Mouse (Mus musculus) megakaryocyte-erythroid progenitor cell, adult 5-6 weeks (primary cell): ENCODE measurements around the gene Lpp. TPM values are rescaled to one million over a fixed set of nuclear protein-coding genes. Genes with fewer than 3 reads are reported as not detected.
"Not testable (repeated sequence)": the region's sequence is repeated elsewhere in the genome, so short reads cannot be mapped to it uniquely, and the experiment has no call there.

Source experiments
- ATAC-seq: replicated peaks from 2 replicates; pipeline ENCODE4 v1.8.0; 2016; ENCODE audit warnings: mild to moderate bottlenecking, inconsistent platforms; ENCODE audit not compliant: severe bottlenecking, poor library complexity, low FRiP score, low TSS enrichment
- total RNA-seq, 2 experiments: library from RNA; stranded (forward) in 1 of 2; stranded (reverse) in 1 of 2; fragments of 200-1000, 215-1000 nt in 1 of 2; fragments of >200 nt in 1 of 2; fragmentation: Nextera tagmentation in 1 of 2; gene quantifications; 2 replicates each; pipeline ENCODE4 v1.2.3; 2014 to 2017

Gene Lpp
- total RNA-seq, 2 experiments from 2014 or later: 0.47 to 3.3 TPM

GRCm38 (mm10) chr16:24978226-24978625 is 584.9 kb downstream of the Lpp start:
- no peak for ATAC-seq

GRCm38 (mm10) chr16:24979391-24979790 is 586.1 kb downstream of the Lpp start:
- no peak for ATAC-seq

GRCm38 (mm10) chr16:24982828-24983227 is 589.5 kb downstream of the Lpp start:
- no peak for ATAC-seq

GRCm38 (mm10) chr16:24990331-24990730 is 597.0 kb downstream of the Lpp start:
- ATAC-seq: no peak

- ATAC-seq: no peak
Measured at GRCm38 (mm10) chr16:24991059-24991541, 597.8 kb downstream of the Lpp start.

GRCm38 (mm10) chr16:24991995-24992394 is 598.7 kb downstream of the Lpp start:
- ATAC-seq: no peak

GRCm38 (mm10) chr16:24992494-24992893 is 599.2 kb downstream of the Lpp start:
- ATAC-seq: no peak

GRCm38 (mm10) chr16:25010980-25011877 is 617.9 kb downstream of the Lpp start:
- no peak for ATAC-seq

GRCm38 (mm10) chr16:25012938-25013337 is 619.6 kb downstream of the Lpp start:
- ATAC-seq: no peak

GRCm38 (mm10) chr16:25016261-25016836 is 623.0 kb downstream of the Lpp start:
- ATAC-seq: no peak

- ATAC-seq: no peak
Measured at GRCm38 (mm10) chr16:25017046-25017445, 623.7 kb downstream of the Lpp start.

- ATAC-seq: not testable (repeated sequence)
Measured at GRCm38 (mm10) chr16:25021743-25022359, 628.5 kb downstream of the Lpp start.

GRCm38 (mm10) chr16:25024591-25024990 is 631.3 kb downstream of the Lpp start:
- no peak for ATAC-seq

GRCm38 (mm10) chr16:25026191-25026590 is 632.9 kb downstream of the Lpp start:
- no peak for ATAC-seq

GRCm38 (mm10) chr16:25029548-25029947 is 636.2 kb downstream of the Lpp start:
- ATAC-seq: no peak

- no peak for ATAC-seq
Measured at GRCm38 (mm10) chr16:25037361-25037760, 644.1 kb downstream of the Lpp start.

- no peak for ATAC-seq
Measured at GRCm38 (mm10) chr16:25038529-25038928, 645.2 kb downstream of the Lpp start.

GRCm38 (mm10) chr16:25039904-25040303 is 646.6 kb downstream of the Lpp start:
- no peak for ATAC-seq

GRCm38 (mm10) chr16:25041165-25041564 is 647.9 kb downstream of the Lpp start:
- ATAC-seq: no peak

GRCm38 (mm10) chr16:25041855-25042529 is 648.7 kb downstream of the Lpp start:
- ATAC-seq: no peak
